ENCODE assay signal across 19 mouse cellular contexts in genomic region chr7:98195151-98195801, GRCm38 (mm10). TPM values are rescaled to one million over a fixed set of nuclear protein-coding genes. Genes with fewer than 3 reads are reported as not detected.
DNase-seq lines count a peak whose midpoint lies in the region; ATAC-seq and TF ChIP-seq lines count a peak whose summit lies in the region.
"Had no signal": no experiment of that assay in that cellular context is flagged by ENCODE, and none has a peak within 500 bp of the region (broad histone marks: within the 10 kb centered on the region; RNA-seq: fewer than 3 reads in every experiment).

No protein-coding gene starts in this region.

- no peak for TF ChIP-seq CTCF in kidney, adult 2 months (conservative IDR thresholded peaks at IDR 0.05; ENCODE audit: insufficient read depth, insufficient read length, low read depth, low read length)
- TF ChIP-seq CTCF in testis, adult 2 months (IDR thresholded peaks at IDR 0.05; ENCODE audit: control insufficient read depth, insufficient read depth, insufficient replicate concordance, low read depth, low read length): no peak
- TF ChIP-seq CTCF in intestine, postnatal 0 days (IDR thresholded peaks at IDR 0.05; ENCODE audit: low read depth): no peak
- TF ChIP-seq CTCF in forebrain, postnatal 0 days (IDR thresholded peaks at IDR 0.05; ENCODE audit: low read depth): no peak

- no peak overlapping the region for H3K9ac ChIP-seq in intestine, postnatal 0 days (ENCODE audit: low read depth, low read length)
- no peak overlapping the region for H3K9ac ChIP-seq in forebrain, postnatal 0 days
- H3K9ac ChIP-seq: embryonic facial prominence, embryonic 13.5 days; limb, embryonic 12.5 days had no signal

- H3K27ac ChIP-seq in kidney, adult 2 months (ENCODE audit: insufficient read depth, low read depth, low read length): no peak overlapping the region
- H3K27ac ChIP-seq in testis, adult 2 months (ENCODE audit: control insufficient read depth, insufficient read depth, low read depth, low read length): no peak overlapping the region
- no peak overlapping the region for H3K27ac ChIP-seq in intestine, postnatal 0 days (ENCODE audit: low read depth, low read length)
- no peak overlapping the region for H3K27ac ChIP-seq in forebrain, postnatal 0 days (ENCODE audit: low read depth, low read length)
- H3K27ac ChIP-seq: embryonic facial prominence, embryonic 13.5 days; limb, embryonic 12.5 days; neural tube, embryonic 15.5 days had no signal

- H3K9me3 ChIP-seq in intestine, postnatal 0 days (ENCODE audit: control insufficient read depth): no peaks in the 10 kb centered on the region
- H3K9me3 ChIP-seq in forebrain, postnatal 0 days (ENCODE audit: low read length): no peaks in the 10 kb centered on the region
- H3K9me3 ChIP-seq: embryonic facial prominence, embryonic 13.5 days; limb, embryonic 12.5 days; neural tube, embryonic 15.5 days had no signal

- WGBS in kidney, adult 2 months: 42% methylated on average over 10 of the region's 10 CpGs
- WGBS in intestine, postnatal 0 days: 19% methylated on average over 10 of the region's 10 CpGs
- WGBS in forebrain, postnatal 0 days: 60% methylated on average over 10 of the region's 10 CpGs

- peaks cover 6% of the 10 kb centered on the region for H3K4me1 ChIP-seq in kidney, adult 2 months (ENCODE audit: control insufficient read depth, insufficient read depth, low read length)
- H3K4me1 ChIP-seq in testis, adult 2 months (ENCODE audit: control insufficient read depth, insufficient read depth, low read length): peaks cover 8% of the 10 kb centered on the region
- peaks cover 14% of the 10 kb centered on the region for H3K4me1 ChIP-seq in intestine, postnatal 0 days (replicated peaks; ENCODE audit: control insufficient read depth, insufficient read depth, low read length)
- peaks cover 11% of the 10 kb centered on the region; the same call in 1 of the 2 replicates for H3K4me1 ChIP-seq in forebrain, postnatal 0 days (ENCODE audit: insufficient read depth)

- H3K4me2 ChIP-seq in intestine, postnatal 0 days (replicated peaks; ENCODE audit: low read depth): no peak overlapping the region
- no peak overlapping the region for H3K4me2 ChIP-seq in forebrain, postnatal 0 days (ENCODE audit: low read depth)

- peak; percentile 19 for DNase-seq in kidney, adult 2 months
- no peak for DNase-seq in kidney, postnatal 14 days
- DNase-seq in testis, postnatal 10 days (ENCODE audit: low spot score): no peak
- no peak for DNase-seq in B cell, adult 2 months
- DNase-seq in right cerebral cortex, postnatal 10 days (ENCODE audit: low spot score in 2 of 2): no peak
- no peak for DNase-seq in forebrain, postnatal 0 days
- DNase-seq: cerebellum, adult 8-10 months; heart, postnatal 14 days; kidney, postnatal 10 days; lung, postnatal 10 days; right cerebral cortex, adult 18-20 months; thymus, adult 2 months had no signal

- TF ChIP-seq POLR2A in kidney, adult 2 months (IDR thresholded peaks at IDR 0.05; ENCODE audit: low read depth, low read length): no peak
- TF ChIP-seq POLR2A in testis, adult 2 months (IDR thresholded peaks at IDR 0.05; ENCODE audit: control insufficient read depth, low read depth, low read length): no peak

- no peaks in the 10 kb centered on the region for H3K36me3 ChIP-seq in kidney, adult 2 months (ENCODE audit: control insufficient read depth, insufficient read depth, low read length)
- H3K36me3 ChIP-seq in testis, adult 2 months (ENCODE audit: control insufficient read depth, insufficient read depth, low read length): no peaks in the 10 kb centered on the region
- H3K36me3 ChIP-seq in intestine, postnatal 0 days (ENCODE audit: control insufficient read depth, insufficient read depth): no peaks in the 10 kb centered on the region
- no peaks in the 10 kb centered on the region for H3K36me3 ChIP-seq in forebrain, postnatal 0 days (ENCODE audit: insufficient read depth)
- H3K36me3 ChIP-seq: embryonic facial prominence, embryonic 13.5 days; limb, embryonic 12.5 days; neural tube, embryonic 15.5 days had no signal

- H3K4me3 ChIP-seq in kidney, adult 2 months (ENCODE audit: insufficient read depth, low read depth, low read length): no peak overlapping the region
- H3K4me3 ChIP-seq in testis, adult 2 months (ENCODE audit: control insufficient read depth, low read depth, low read length): peak overlapping the region; percentile 74; the same call in 1 of the 2 replicates
- H3K4me3 ChIP-seq in intestine, postnatal 0 days (ENCODE audit: low read depth, low read length): no peak overlapping the region
- H3K4me3 ChIP-seq in forebrain, postnatal 0 days (ENCODE audit: low read depth, low read length): no peak overlapping the region

- peak; percentile 75 for ATAC-seq in intestine, postnatal 0 days
- no peak for ATAC-seq in forebrain, postnatal 0 days

- peaks cover 2% of the 10 kb centered on the region; the same call in 1 of the 2 replicates for H3K27me3 ChIP-seq in kidney, adult 2 months (replicated peaks; ENCODE audit: control insufficient read depth, insufficient read depth, low read length)
- no peaks in the 10 kb centered on the region for H3K27me3 ChIP-seq in testis, adult 2 months (ENCODE audit: control insufficient read depth, insufficient read depth, low read length)
- peaks cover 24% of the 10 kb centered on the region; the same call in 1 of the 2 replicates for H3K27me3 ChIP-seq in intestine, postnatal 0 days (replicated peaks; ENCODE audit: control insufficient read depth, insufficient read depth, low read length)
- peaks cover 51% of the 10 kb centered on the region for H3K27me3 ChIP-seq in forebrain, postnatal 0 days (ENCODE audit: insufficient read depth, low read length)

RNA-seq across cellular contexts. Expression of gene B3gnt6, which starts 4.0 kb away (rescaled TPM):
- polyA plus RNA-seq in kidney, adult 2 months (2012; rRNA removed): 0.07 TPM in 1 of 2 replicates, not detected in the other
- 0.05 and 0.06 TPM in 2 replicates for polyA plus RNA-seq in testis, adult 2 months (2012; rRNA removed)
- 0.08 and 0.21 TPM in 2 replicates for polyA plus RNA-seq in intestine, postnatal 0 days (2015; fragmentation: Nextera tagmentation; extraction: Ambion mirVana)
- 0.08 and 0.19 TPM in 2 replicates for total RNA-seq in forebrain, postnatal 0 days (2014; rRNA removed)
- polyA plus RNA-seq in forebrain, postnatal 0 days (2015; fragmentation: Nextera tagmentation; extraction: Ambion mirVana): 0.26 and 0.63 TPM in 2 replicates
- total RNA-seq: heart, postnatal 14 days had no signal
- polyA plus RNA-seq: C2C12; embryonic facial prominence, embryonic 13.5 days; forebrain, embryonic 11.5 days; limb, embryonic 12.5 days had no signal

RNA-seq across cellular contexts. Expression of gene Capn5, which starts 17.2 kb away (rescaled TPM):
- 13.8 and 14.6 TPM in 2 replicates for polyA plus RNA-seq in kidney, adult 2 months (2012; rRNA removed)
- 0.85 and 2.2 TPM in 2 replicates for polyA plus RNA-seq in testis, adult 2 months (2012; rRNA removed)
- 3.3 and 3.4 TPM in 2 replicates for polyA plus RNA-seq in intestine, postnatal 0 days (2015; fragmentation: Nextera tagmentation; extraction: Ambion mirVana)
- 35.8 and 39.2 TPM in 2 replicates for total RNA-seq in forebrain, postnatal 0 days (2014; rRNA removed)
- 21.3 and 22.6 TPM in 2 replicates for polyA plus RNA-seq in forebrain, postnatal 0 days (2015; fragmentation: Nextera tagmentation; extraction: Ambion mirVana)

RNA-seq across cellular contexts. Expression of gene Omp, which starts 50.0 kb away (rescaled TPM):
- polyA plus RNA-seq in kidney, adult 2 months (2012; rRNA removed): 0.53 and 1.3 TPM in 2 replicates
- polyA plus RNA-seq in testis, adult 2 months (2012; rRNA removed): 0.11 and 0.14 TPM in 2 replicates
- 0.10 and 0.26 TPM in 2 replicates for polyA plus RNA-seq in intestine, postnatal 0 days (2015; fragmentation: Nextera tagmentation; extraction: Ambion mirVana)
- total RNA-seq in forebrain, postnatal 0 days (2014; rRNA removed): 0.29 and 0.54 TPM in 2 replicates
- 0.31 and 0.38 TPM in 2 replicates for polyA plus RNA-seq in forebrain, postnatal 0 days (2015; fragmentation: Nextera tagmentation; extraction: Ambion mirVana)
- polyA plus RNA-seq: forebrain, embryonic 11.5 days had no signal
